Mouse (Mus musculus) ES-E14 (cell line): ENCODE measurements around the gene Pla2g1b. TPM values are rescaled to one million over a fixed set of nuclear protein-coding genes. Genes with fewer than 3 reads are reported as not detected.
"Not testable (repeated sequence)": the region's sequence is repeated elsewhere in the genome, so short reads cannot be mapped to it uniquely, and the experiment has no call there.

ENCODE experiments used
- DNase-seq: peaks from one replicate; pipeline ENCODE4 v3.0.0-alpha.2; 2013; ENCODE audit warnings: low read depth, low spot score
- H3K27ac ChIP-seq: 2 replicates; pipeline ENCODE4 v1.5.1; 2012; ENCODE audit warnings: low read depth, mild to moderate bottlenecking, low read length, moderate library complexity, mixed read lengths; ENCODE audit not compliant: poor library complexity, insufficient read depth, severe bottlenecking
- H3K36me3 ChIP-seq: 2 replicates; pipeline ENCODE4 v1.6.1; 2012; ENCODE audit warnings: mild to moderate bottlenecking, low read length, moderate library complexity, mixed read lengths; ENCODE audit not compliant: control insufficient read depth, poor library complexity, insufficient read depth, severe bottlenecking
- H3K4me1 ChIP-seq, 2 experiments: fragments of 150-350 bp in 1 of 2; sonication (generic) in 1 of 2; 2 replicates each; pipeline ENCODE4 v1.6.1; 2012; ENCODE audit warnings: low read length in 2 of 2, mild to moderate bottlenecking in 1 of 2, mixed read lengths in 1 of 2; ENCODE audit not compliant: control insufficient read depth in 2 of 2, insufficient read depth in 2 of 2, poor library complexity in 1 of 2
- H3K4me3 ChIP-seq, 2 experiments: fragments of 150-350 bp in 1 of 2; sonication (generic) in 1 of 2; 2 replicates each; pipeline ENCODE4 v1.5.1; 2012; ENCODE audit warnings: low read length in 2 of 2, low read depth in 1 of 2, mild to moderate bottlenecking in 1 of 2, mixed read lengths in 1 of 2; ENCODE audit not compliant: insufficient read depth in 1 of 2, poor library complexity in 1 of 2, severe bottlenecking in 1 of 2
- H3K9ac ChIP-seq: 2 replicates; pipeline ENCODE4 v1.6.1; 2012; ENCODE audit warnings: low read depth, mild to moderate bottlenecking, low read length, mixed read lengths; ENCODE audit not compliant: poor library complexity, insufficient read depth, severe bottlenecking
- H3K9me3 ChIP-seq: fragments of 150-350 bp; sonication (generic); 2 replicates; pipeline ENCODE4 v1.6.1; 2012; ENCODE audit warnings: low read depth, mild to moderate bottlenecking, low read length; ENCODE audit not compliant: control insufficient read depth, insufficient read depth
- CHD2 ChIP-seq: IDR thresholded peaks from 2 replicates; pipeline ENCODE4 v1.6.1; 2014; ENCODE audit warnings: mild to moderate bottlenecking, low read depth, low read length, inconsistent platforms
- HCFC1 ChIP-seq: IDR thresholded peaks from 2 replicates; pipeline ENCODE4 v1.6.1; 2012; ENCODE audit warnings: low read length, inconsistent platforms, borderline replicate concordance; ENCODE audit not compliant: insufficient read depth
- MAFK ChIP-seq: IDR thresholded peaks from 2 replicates; pipeline ENCODE4 v1.6.1; 2014; ENCODE audit warnings: mild to moderate bottlenecking, low read depth, low read length, inconsistent platforms; ENCODE audit not compliant: insufficient read depth
- ZC3H11A ChIP-seq: IDR thresholded peaks from 2 replicates; pipeline ENCODE4 v1.6.1; 2012; ENCODE audit warnings: low read depth, mild to moderate bottlenecking, inconsistent platforms, low read length, borderline replicate concordance
- ZNF384 ChIP-seq: IDR thresholded peaks from 2 replicates; pipeline ENCODE4 v1.6.1; 2012; ENCODE audit warnings: low read depth, low read length, inconsistent platforms
- in situ Hi-C, 2 experiments: fragments of 600-800 bp; cut with MboI; formaldehyde crosslinking; loops; one replicate each; pipeline ENCODE4 v1.15.1; 2025; ENCODE audit warnings: low sequenced_read_pairs in 2 of 2, inconsistent platforms in 1 of 2; ENCODE audit not compliant: unreplicated experiment in 2 of 2
- total RNA-seq: library from RNA; depleted of rRNA; stranded (reverse); fragments of 300-350 nt; gene quantifications from 2 replicates; pipeline ENCODE4 v1.2.3, GENCODE M21; 2012

The Pla2g1b gene
- total RNA-seq, 1 experiment: 31.1 TPM

GRCm38 (mm10) chr5:115516908-115517307, 50.8 kb downstream of the Pla2g1b start:
- H3K36me3 ChIP-seq: no peaks in the 10 kb centered on the region; the same call in 1 of the 2 replicates
- no peak for DNase-seq
- H3K4me1 ChIP-seq: peaks cover 6 to 14% of the 10 kb centered on the region in 2 experiments; a peak in 3 of 4 replicates
- H3K27ac ChIP-seq: peak overlapping the region; percentile 51; the same call in 1 of the 2 replicates
- in situ Hi-C loops: no loop called here
- H3K9ac ChIP-seq: peak overlapping the region; percentile 48; the same call in 1 of the 2 replicates
- H3K4me3 ChIP-seq: peak overlapping the region; percentile 44 to 62
- no peak for TF ChIP-seq ZNF384
- H3K9me3 ChIP-seq: no peaks in the 10 kb centered on the region

GRCm38 (mm10) chr5:115517501-115517900, 51.4 kb downstream of the Pla2g1b start:
- Histone ChIP-seq H3K9me3 (no peaks in the 10 kb centered on the region), H3K9ac (no peak overlapping the region), H3K4me1 (peaks cover 6 to 10% of the 10 kb centered on the region in 2 experiments; a peak in 3 of 4 replicates), H3K4me3 (no peak overlapping the region), H3K36me3 (no peaks in the 10 kb centered on the region; the same call in 1 of the 2 replicates), H3K27ac (no peak overlapping the region)
- no peak for DNase-seq
- in situ Hi-C loops: no loop called here
- TF ChIP-seq ZNF384 (no peak), HCFC1 (no peak), ZC3H11A (no peak), MAFK (no peak), CHD2 (no peak)

- in situ Hi-C loops: not testable (repeated sequence)
- peaks cover 6 to 13% of the 10 kb centered on the region in 2 experiments; a peak in 3 of 4 replicates for H3K4me1 ChIP-seq
Measured at GRCm38 (mm10) chr5:115518214-115518613, 52.2 kb downstream of the Pla2g1b start.

GRCm38 (mm10) chr5:115520325-115520869, 54.3 kb downstream of the Pla2g1b start:
- Histone ChIP-seq H3K27ac (no peak overlapping the region), H3K9me3 (no peaks in the 10 kb centered on the region), H3K4me3 (no peak overlapping the region), H3K4me1 (peaks cover 4 to 17% of the 10 kb centered on the region in 2 experiments; a peak in 3 of 4 replicates), H3K9ac (no peak overlapping the region), H3K36me3 (no peaks in the 10 kb centered on the region; the same call in 1 of the 2 replicates)
- no peak for DNase-seq
- TF ChIP-seq ZNF384 (no peak), ZC3H11A (no peak), HCFC1 (no peak), MAFK (no peak), CHD2 (no peak)
- in situ Hi-C loops: no loop called here

More at GRCm38 (mm10) chr5:115518214-115518613, 52.2 kb downstream of the Pla2g1b start:
- not testable (repeated sequence) for H3K9me3 ChIP-seq, DNase-seq, H3K9ac ChIP-seq, H3K36me3 ChIP-seq, H3K4me3 ChIP-seq, H3K27ac ChIP-seq
